ENCODE assay signal across 8 mouse cellular contexts in genomic region chr6:146079261-146079660, GRCm38 (mm10).
DNase-seq lines count a peak whose midpoint lies in the region.

No protein-coding gene starts in this region.

- peak; percentile 73 for DNase-seq in CD4-positive helper T cell, adult 2 months (ENCODE audit: low read depth, low spot score)
- DNase-seq in adrenal gland, adult 2 months, result peak; percentile 79
- DNase-seq in embryo, embryonic 11 days, result peak; percentile 82
- DNase-seq in heart, adult 18-20 months, result peak; percentile 84 to 90
- DNase-seq in kidney, postnatal 36 days, result peak; percentile 29 to 87
- peak; percentile 73 to 74 for DNase-seq in lung, adult 18-20 months
- DNase-seq in retina, postnatal 1 day, result peak; percentile 81
- peak; percentile 41 for DNase-seq in urinary bladder, postnatal 10 days (ENCODE audit: low spot score)

Comparison
In these comparisons a context has a peak if more than half of its experiments do, and no peak if none do; other contexts are left out.
1. Peak in every context shown above with its lines: DNase-seq.